Mouse (Mus musculus) forebrain, embryonic 14.5 days (tissue): Measurements from ENCODE around the gene Adamtsl1. TPM values are rescaled to one million over a fixed set of nuclear protein-coding genes. Genes with fewer than 3 reads are reported as not detected.

ENCODE experiments used
- ATAC-seq: fragments of 200-750 bp; cut with Nextera tagmentation; 2 replicates; pipeline ENCODE4 v1.8.0; 2017; ENCODE audit warnings: mild to moderate bottlenecking, moderate library complexity
- DNase-seq: peaks from one replicate; pipeline ENCODE4 v3.0.0-alpha.2; 2015; ENCODE audit warnings: low spot score
- H3K27ac ChIP-seq: fragments of 300-500 bp; sonication (generic); 2 replicates; pipeline ENCODE4 v1.5.1; 2014; ENCODE audit warnings: low read depth, mild to moderate bottlenecking, control low read depth, low read length, moderate library complexity
- H3K27me3 ChIP-seq: fragments of 300-500 bp; sonication (generic); replicated peaks from 2 replicates; pipeline ENCODE4 v1.6.1; 2014; ENCODE audit warnings: low read length, control low read depth, mixed read lengths; ENCODE audit not compliant: control insufficient read depth, insufficient read depth
- H3K36me3 ChIP-seq: fragments of 300-500 bp; sonication (generic); 2 replicates; pipeline ENCODE4 v1.6.1; 2014; ENCODE audit warnings: low read length, control low read depth; ENCODE audit not compliant: control insufficient read depth, insufficient read depth
- H3K4me1 ChIP-seq: fragments of 300-500 bp; sonication (generic); 2 replicates; pipeline ENCODE4 v1.6.1; 2014; ENCODE audit warnings: antibody characterized with exemption, low read length, control low read depth; ENCODE audit not compliant: control insufficient read depth, insufficient read depth
- H3K4me2 ChIP-seq: fragments of 300-500 bp; sonication (generic); 2 replicates; pipeline ENCODE4 v1.6.1; 2014; ENCODE audit warnings: mild to moderate bottlenecking, control low read depth, low read length
- H3K4me3 ChIP-seq: fragments of 300-500 bp; sonication (generic); 2 replicates; pipeline ENCODE4 v1.5.1; 2014; ENCODE audit warnings: low read depth, low read length, control low read depth
- H3K9ac ChIP-seq: fragments of 300-500 bp; sonication (generic); 2 replicates; pipeline ENCODE4 v1.6.1; 2014; ENCODE audit warnings: mild to moderate bottlenecking, low read length, control low read depth, moderate library complexity
- H3K9me3 ChIP-seq: fragments of 300-500 bp; sonication (generic); replicated peaks from 2 replicates; pipeline ENCODE4 v1.6.1; 2016; ENCODE audit warnings: low read length, control low read depth, mixed read lengths; ENCODE audit not compliant: control insufficient read depth
- WGBS: fragments of 180-500 bp; shearing (Covaris S2); extraction: QIAGEN DNeasy Blood & Tissue Kit; methylation state at CpG from one replicate; pipeline ENCODE4 v1.1.7; 2014; 5-methylcytosine and 5-hydroxymethylcytosine counted together
- polyA plus RNA-seq: library from polyadenylated mRNA; unstranded; fragments of >200 nt; fragmentation: Nextera tagmentation; extraction: Ambion mirVana; gene quantifications from 2 replicates; pipeline ENCODE4 v1.2.1, GENCODE M21; 2014

Adamtsl1 gene
- polyA plus RNA-seq, 1 experiment from 2014 or later = 2.2 TPM

GRCm38 (mm10) chr4:86278546-86278945 lies 764.6 kb downstream of the Adamtsl1 start:
- DNase-seq (no peak), ATAC-seq (no peak)
- Histone ChIP-seq H3K27ac (no peak overlapping the region), H3K9ac (no peak overlapping the region), H3K4me3 (no peak overlapping the region), H3K4me2 (no peak overlapping the region), H3K27me3 (no peaks in the 10 kb centered on the region), H3K9me3 (no peaks in the 10 kb centered on the region), H3K4me1 (no peaks in the 10 kb centered on the region), H3K36me3 (no peaks in the 10 kb centered on the region)
- WGBS = 46% methylated on average over 5 of the region's 5 CpGs

- no peaks in the 10 kb centered on the region for H3K27me3 ChIP-seq
- no peak overlapping the region for H3K27ac ChIP-seq
- H3K4me1 ChIP-seq = no peaks in the 10 kb centered on the region
- ATAC-seq (no peak), DNase-seq (no peak)
- WGBS = 92% methylated on average over 1 of the region's 1 CpGs
- no peak overlapping the region for H3K4me3 ChIP-seq
- H3K36me3 ChIP-seq = no peaks in the 10 kb centered on the region
- no peak overlapping the region for H3K9ac ChIP-seq
- H3K9me3 ChIP-seq = no peaks in the 10 kb centered on the region
- H3K4me2 ChIP-seq = no peak overlapping the region
Measured at GRCm38 (mm10) chr4:86286572-86286971, 772.6 kb downstream of the Adamtsl1 start.

GRCm38 (mm10) chr4:86288264-86288663 lies 774.3 kb downstream of the Adamtsl1 start:
- H3K36me3 ChIP-seq = no peaks in the 10 kb centered on the region

GRCm38 (mm10) chr4:86289511-86290273 lies 775.7 kb downstream of the Adamtsl1 start:
- Histone ChIP-seq H3K36me3 (no peaks in the 10 kb centered on the region), H3K4me1 (no peaks in the 10 kb centered on the region), H3K27me3 (no peaks in the 10 kb centered on the region), H3K9me3 (no peaks in the 10 kb centered on the region), H3K4me3 (no peak overlapping the region), H3K4me2 (no peak overlapping the region), H3K27ac (no peak overlapping the region), H3K9ac (no peak overlapping the region)
- 52% methylated on average over 12 of the region's 12 CpGs for WGBS
- DNase-seq (no peak), ATAC-seq (no peak)

More at GRCm38 (mm10) chr4:86288264-86288663, 774.3 kb downstream of the Adamtsl1 start:
- DNase-seq (no peak), ATAC-seq (no peak)
- WGBS = 89% methylated on average over 4 of the region's 4 CpGs
- Histone ChIP-seq H3K27ac (no peak overlapping the region), H3K27me3 (no peaks in the 10 kb centered on the region), H3K4me2 (no peak overlapping the region), H3K4me3 (no peak overlapping the region), H3K9ac (no peak overlapping the region), H3K4me1 (no peaks in the 10 kb centered on the region), H3K9me3 (no peaks in the 10 kb centered on the region)

- H3K4me3 ChIP-seq = no peak overlapping the region
- no peak overlapping the region for H3K27ac ChIP-seq
- ATAC-seq (no peak), DNase-seq (peak; percentile 11)
- no peaks in the 10 kb centered on the region for H3K36me3 ChIP-seq
- WGBS = 57% methylated on average over 2 of the region's 2 CpGs
- no peak overlapping the region for H3K4me2 ChIP-seq
- no peaks in the 10 kb centered on the region for H3K27me3 ChIP-seq
- no peaks in the 10 kb centered on the region for H3K4me1 ChIP-seq
- no peaks in the 10 kb centered on the region for H3K9me3 ChIP-seq
- no peak overlapping the region for H3K9ac ChIP-seq
Measured at GRCm38 (mm10) chr4:86294828-86295251, 780.9 kb downstream of the Adamtsl1 start.

GRCm38 (mm10) chr4:86301469-86301868 lies 787.5 kb downstream of the Adamtsl1 start:
- WGBS = 90% methylated on average over 6 of the region's 6 CpGs
- Histone ChIP-seq H3K27ac (no peak overlapping the region), H3K27me3 (no peaks in the 10 kb centered on the region), H3K4me2 (no peak overlapping the region), H3K36me3 (no peaks in the 10 kb centered on the region), H3K9me3 (no peaks in the 10 kb centered on the region), H3K9ac (no peak overlapping the region), H3K4me3 (no peak overlapping the region), H3K4me1 (no peaks in the 10 kb centered on the region)
- no peak for DNase-seq
- ATAC-seq = no peak

GRCm38 (mm10) chr4:86302095-86302494 lies 788.1 kb downstream of the Adamtsl1 start:
- H3K9me3 ChIP-seq = no peaks in the 10 kb centered on the region
- 82% methylated on average over 4 of the region's 4 CpGs for whole genome bisulfite sequencing
- no peak overlapping the region for H3K4me3 ChIP-seq
- no peaks in the 10 kb centered on the region for H3K36me3 ChIP-seq
- H3K27me3 ChIP-seq = no peaks in the 10 kb centered on the region
- no peak overlapping the region for H3K4me2 ChIP-seq
- H3K4me1 ChIP-seq = no peaks in the 10 kb centered on the region
- ATAC-seq (no peak), DNase-seq (no peak)
- H3K9ac ChIP-seq = no peak overlapping the region
- H3K27ac ChIP-seq = no peak overlapping the region

- Histone ChIP-seq H3K4me1 (no peaks in the 10 kb centered on the region), H3K36me3 (no peaks in the 10 kb centered on the region), H3K4me3 (no peak overlapping the region), H3K9me3 (no peaks in the 10 kb centered on the region), H3K27me3 (no peaks in the 10 kb centered on the region), H3K27ac (no peak overlapping the region), H3K9ac (no peak overlapping the region), H3K4me2 (no peak overlapping the region)
- DNase-seq (no peak), ATAC-seq (no peak)
Measured at GRCm38 (mm10) chr4:86306753-86307152, 792.8 kb downstream of the Adamtsl1 start.

- H3K27me3 ChIP-seq = no peaks in the 10 kb centered on the region
- H3K9ac ChIP-seq = no peak overlapping the region
- DNase-seq (peak; percentile 25), ATAC-seq (no peak)
- no peaks in the 10 kb centered on the region for H3K9me3 ChIP-seq
- H3K36me3 ChIP-seq = no peaks in the 10 kb centered on the region
- no peak overlapping the region for H3K27ac ChIP-seq
- no peak overlapping the region for H3K4me3 ChIP-seq
- H3K4me2 ChIP-seq = no peak overlapping the region
- H3K4me1 ChIP-seq = no peaks in the 10 kb centered on the region
- 87% methylated on average over 2 of the region's 2 CpGs for WGBS
Measured at GRCm38 (mm10) chr4:86309178-86309577, 795.2 kb downstream of the Adamtsl1 start.
